ENCODE assay signal across 23 mouse cellular contexts in the genomic region with DNA sequence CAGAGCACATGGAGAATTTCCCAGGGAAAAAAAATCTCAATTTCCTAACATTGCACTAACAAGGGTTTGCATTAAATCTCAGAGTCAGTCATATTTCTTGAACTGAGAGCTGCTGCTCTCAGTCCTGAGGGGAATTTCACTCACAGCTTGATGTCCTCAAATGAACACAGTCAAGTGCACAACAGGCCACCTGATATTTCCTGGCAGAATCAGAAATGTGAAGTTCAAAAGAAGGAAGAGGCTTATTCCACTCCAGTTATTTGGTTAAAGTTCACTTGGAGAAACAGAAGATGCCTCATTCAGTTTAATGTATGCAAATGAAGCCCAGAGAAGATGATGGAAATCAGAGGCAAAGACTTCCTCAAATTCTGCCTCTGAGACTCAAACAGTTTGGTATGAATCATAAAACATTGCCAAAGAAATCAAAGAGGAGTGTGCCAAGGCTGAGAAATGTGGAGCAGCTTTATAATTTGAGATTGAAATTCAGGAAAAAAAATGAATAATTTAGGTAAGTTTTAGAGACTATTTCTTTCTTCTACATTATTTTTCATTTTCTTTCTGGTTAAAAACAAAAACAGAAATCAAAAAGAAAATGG.
DNase-seq lines count a peak whose midpoint lies in the region; ATAC-seq and TF ChIP-seq lines count a peak whose summit lies in the region.
"Had no signal": no experiment of that assay in that cellular context is flagged by ENCODE, and none has a peak within 500 bp of the region (broad histone marks: within the 10 kb centered on the region; RNA-seq: fewer than 3 reads in every experiment).

No protein-coding gene starts in this region.

- intact Hi-C loops in gastrocnemius, adult 2 months (cut with DNase I), result no loop called here

- no peak for TF ChIP-seq CTCF in gastrocnemius, adult 2 months (IDR thresholded peaks at IDR 0.05)

- no peak overlapping the region for H3K27ac ChIP-seq in midbrain, embryonic 14.5 days (replicated peaks; ENCODE audit: low read depth, low read length)
- no peak overlapping the region for H3K27ac ChIP-seq in midbrain, embryonic 13.5 days
- no peak overlapping the region for H3K27ac ChIP-seq in gastrocnemius, adult 2 months
- H3K27ac ChIP-seq: embryonic facial prominence, embryonic 12.5 days; heart, embryonic 10.5 days; hindbrain, embryonic 15.5 days; limb, embryonic 13.5 days; liver, embryonic 12.5 days; midbrain, embryonic 12.5 days had no signal

- H3K27me3 ChIP-seq in midbrain, embryonic 14.5 days (ENCODE audit: control insufficient read depth, insufficient read depth, low read length), result no peaks in the 10 kb centered on the region
- H3K27me3 ChIP-seq in midbrain, embryonic 13.5 days, result no peaks in the 10 kb centered on the region
- H3K27me3 ChIP-seq: embryonic facial prominence, embryonic 12.5 days; hindbrain, embryonic 15.5 days; limb, embryonic 13.5 days; liver, embryonic 12.5 days; midbrain, embryonic 12.5 days had no signal

- H3K4me1 ChIP-seq in midbrain, embryonic 14.5 days (ENCODE audit: control insufficient read depth, insufficient read depth, low read length), result no peaks in the 10 kb centered on the region
- no peaks in the 10 kb centered on the region for H3K4me1 ChIP-seq in midbrain, embryonic 13.5 days (replicated peaks)
- H3K4me1 ChIP-seq: embryonic facial prominence, embryonic 12.5 days; heart, embryonic 10.5 days; hindbrain, embryonic 15.5 days; limb, embryonic 13.5 days; liver, embryonic 12.5 days; midbrain, embryonic 12.5 days had no signal

- no peak overlapping the region for H3K9ac ChIP-seq in midbrain, embryonic 14.5 days (replicated peaks; ENCODE audit: low read length)
- no peak overlapping the region for H3K9ac ChIP-seq in midbrain, embryonic 13.5 days (replicated peaks)
- H3K9ac ChIP-seq: embryonic facial prominence, embryonic 12.5 days; hindbrain, embryonic 15.5 days; limb, embryonic 13.5 days; liver, embryonic 12.5 days; midbrain, embryonic 12.5 days had no signal

- peak; percentile 59 for ATAC-seq in frontal cortex, adult (ENCODE audit: low TSS enrichment)
- ATAC-seq in midbrain, embryonic 14.5 days (ENCODE audit: low FRiP score, low TSS enrichment), result no peak
- no peak for ATAC-seq in midbrain, embryonic 13.5 days
- ATAC-seq: intestine, embryonic 16.5 days; liver, embryonic 12.5 days had no signal

- DNase-seq in cerebellum, adult 9-10 months, result peak; percentile 0
- no peak for DNase-seq in cerebellum, postnatal 25 days
- no peak for DNase-seq in frontal cortex, postnatal 25 days (ENCODE audit: low spot score in 2 of 2)
- peak; percentile 13 for DNase-seq in midbrain, embryonic 14.5 days
- DNase-seq in gastrocnemius, adult 2 months, result no peak
- DNase-seq: adrenal gland, postnatal 10 days; gastrocnemius, postnatal 10 days; heart, postnatal 4 days; kidney, postnatal 36 days; lung, adult 18-20 months; lung, postnatal 10 days; right cerebral cortex, adult 18-20 months; right cerebral cortex, postnatal 4 days; thymus, postnatal 25 days had no signal

- no peaks in the 10 kb centered on the region for H3K36me3 ChIP-seq in midbrain, embryonic 14.5 days (ENCODE audit: control insufficient read depth, insufficient read depth, low read length)
- H3K36me3 ChIP-seq in midbrain, embryonic 13.5 days, result no peaks in the 10 kb centered on the region
- H3K36me3 ChIP-seq: embryonic facial prominence, embryonic 12.5 days; heart, embryonic 10.5 days; hindbrain, embryonic 15.5 days; limb, embryonic 13.5 days; liver, embryonic 12.5 days; midbrain, embryonic 12.5 days had no signal

- no peak overlapping the region for H3K4me3 ChIP-seq in midbrain, embryonic 14.5 days (replicated peaks; ENCODE audit: low read depth, low read length)
- H3K4me3 ChIP-seq in midbrain, embryonic 13.5 days (replicated peaks), result no peak overlapping the region
- H3K4me3 ChIP-seq in gastrocnemius, adult 2 months, result no peak overlapping the region
- H3K4me3 ChIP-seq: embryonic facial prominence, embryonic 12.5 days; heart, embryonic 10.5 days; hindbrain, embryonic 15.5 days; limb, embryonic 13.5 days; liver, embryonic 12.5 days; midbrain, embryonic 12.5 days had no signal

- no peak overlapping the region for H3K4me2 ChIP-seq in midbrain, embryonic 14.5 days (ENCODE audit: low read length)
- H3K4me2 ChIP-seq in midbrain, embryonic 13.5 days (replicated peaks), result no peak overlapping the region
- H3K4me2 ChIP-seq: embryonic facial prominence, embryonic 12.5 days; hindbrain, embryonic 15.5 days; limb, embryonic 13.5 days; liver, embryonic 12.5 days; midbrain, embryonic 12.5 days had no signal

- H3K9me3 ChIP-seq in midbrain, embryonic 14.5 days (ENCODE audit: control insufficient read depth, low read length), result no peaks in the 10 kb centered on the region
- no peaks in the 10 kb centered on the region for H3K9me3 ChIP-seq in midbrain, embryonic 13.5 days
- H3K9me3 ChIP-seq: embryonic facial prominence, embryonic 12.5 days; heart, embryonic 10.5 days; hindbrain, embryonic 15.5 days; limb, embryonic 13.5 days; liver, embryonic 12.5 days; midbrain, embryonic 12.5 days had no signal

Comparison
In these comparisons a context has a peak if more than half of its experiments do, and no peak if none do; other contexts are left out.
1. DNase-seq: peak in cerebellum, adult 9-10 months (single experiment) and midbrain, embryonic 14.5 days (single experiment); none in cerebellum, postnatal 25 days (0 of 2), frontal cortex, postnatal 25 days (0 of 2) and gastrocnemius, adult 2 months (single experiment).